Mouse (Mus musculus): ENCODE data around the gene Gclc. TPM values are rescaled to one million over a fixed set of nuclear protein-coding genes. Genes with fewer than 3 reads are reported as not detected.

Gene Gclc
- polyA plus RNA-seq, 1 experiment from 2014 or later = 24.5 TPM

DNA sequence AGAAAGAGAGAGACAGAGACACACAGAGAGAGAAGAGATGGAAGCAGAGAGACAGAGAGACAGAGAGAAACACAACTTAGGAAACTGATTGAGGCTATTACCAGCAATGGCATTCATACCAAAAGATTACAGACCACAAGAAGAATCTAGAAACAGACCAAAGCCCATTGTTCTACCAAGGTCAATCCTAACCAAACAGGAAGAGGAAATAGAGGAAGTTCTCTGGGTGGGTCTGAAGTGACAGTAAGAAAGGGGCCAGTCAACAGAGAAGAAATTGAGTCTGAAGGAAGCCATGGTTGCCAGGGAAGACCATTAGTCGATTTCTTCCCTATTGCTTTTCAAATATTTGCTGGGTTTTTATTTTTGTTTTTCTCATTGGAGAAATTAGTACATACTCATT, 81.4 kb downstream of the Gclc start:
- H3K36me3 ChIP-seq (ENCODE audit: control insufficient read depth, insufficient read depth, low read length) = no peaks in the 10 kb centered on the region
- H3K4me2 ChIP-seq (ENCODE audit: low read length) = no peak overlapping the region
- H3K27me3 ChIP-seq (ENCODE audit: control insufficient read depth, insufficient read depth, low read length) = no peaks in the 10 kb centered on the region
- no peak overlapping the region for H3K9ac ChIP-seq (replicated peaks; ENCODE audit: low read length)
- no peaks in the 10 kb centered on the region for H3K4me1 ChIP-seq (ENCODE audit: control insufficient read depth, insufficient read depth, low read length)
- no peak overlapping the region for H3K4me3 ChIP-seq (replicated peaks; ENCODE audit: low read depth, low read length)
- no peak for DNase-seq
- H3K27ac ChIP-seq (replicated peaks; ENCODE audit: low read depth, low read length) = no peak overlapping the region
- WGBS = 92% methylated on average over 1 of the region's 1 CpGs
- ATAC-seq (ENCODE audit: low FRiP score, low TSS enrichment) = no peak
- no peaks in the 10 kb centered on the region for H3K9me3 ChIP-seq (ENCODE audit: control insufficient read depth, low read length)

DNA sequence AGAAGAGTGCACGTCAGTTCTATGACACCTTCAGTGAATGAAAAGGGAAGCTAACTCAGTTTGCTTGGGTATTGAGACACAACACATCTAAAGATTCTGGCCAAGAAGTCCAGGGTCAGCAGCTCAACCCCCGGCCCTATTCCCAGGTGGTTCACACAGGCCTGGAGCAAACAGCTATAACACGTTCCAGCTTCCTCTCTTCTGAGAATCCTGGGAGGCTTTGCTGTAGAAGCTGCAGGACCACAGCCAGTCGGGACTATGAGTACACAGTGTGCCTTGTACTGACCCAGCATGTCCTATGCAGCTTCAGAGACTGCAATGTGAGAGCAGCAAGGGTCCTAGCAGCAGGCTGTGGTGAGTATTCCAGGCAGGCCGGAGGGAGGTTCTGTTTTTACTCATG, 84.3 kb downstream of the Gclc start:
- WGBS = 84% methylated on average over 5 of the region's 5 CpGs
- no peak for ATAC-seq (ENCODE audit: low FRiP score, low TSS enrichment)

More for the DNA sequence above, 84.3 kb downstream of the Gclc start:
- H3K4me1 ChIP-seq (ENCODE audit: control insufficient read depth, insufficient read depth, low read length) = no peaks in the 10 kb centered on the region
- H3K4me2 ChIP-seq (ENCODE audit: low read length) = no peak overlapping the region
- no peaks in the 10 kb centered on the region for H3K27me3 ChIP-seq (ENCODE audit: control insufficient read depth, insufficient read depth, low read length)
- no peaks in the 10 kb centered on the region for H3K36me3 ChIP-seq (ENCODE audit: control insufficient read depth, insufficient read depth, low read length)
- no peaks in the 10 kb centered on the region for H3K9me3 ChIP-seq (ENCODE audit: control insufficient read depth, low read length)
- DNase-seq = no peak
- H3K4me3 ChIP-seq (replicated peaks; ENCODE audit: low read depth, low read length) = no peak overlapping the region
- no peak overlapping the region for H3K27ac ChIP-seq (replicated peaks; ENCODE audit: low read depth, low read length)
- no peak overlapping the region for H3K9ac ChIP-seq (replicated peaks; ENCODE audit: low read length)

Other genes starting within 250 kb of the Gclc start
- gene Lrrc1, start 209.7 kb upstream of the Gclc start, polyA plus RNA-seq (2014; fragmentation: Nextera tagmentation; extraction: Ambion mirVana) = 5.1 and 7.1 TPM in 2 replicates
- 0.09 TPM in 1 of 2 replicates, not detected in the other for gene Klhl31, start 118.0 kb upstream of the Gclc start, polyA plus RNA-seq (2014; fragmentation: Nextera tagmentation; extraction: Ambion mirVana)
- gene Elovl5, start 162.8 kb downstream of the Gclc start, polyA plus RNA-seq (2014; fragmentation: Nextera tagmentation; extraction: Ambion mirVana) = 58.5 and 71.4 TPM in 2 replicates

All from midbrain, embryonic 14.5 days (tissue).